Mouse (Mus musculus): ENCODE data around the gene Tspyl4.
A peak's percentile ranks its signal among the peaks of the same experiment; 100 is the strongest.
"Not testable (repeated sequence)": the region's sequence is repeated elsewhere in the genome, so short reads cannot be mapped to it uniquely, and the experiment has no call there.

Gene Tspyl4

GRCm38 (mm10) chr10:34297299-34297979, at the start of gene Tspyl4:
Gene Tspyl4, plus strand, starts transcription at chr10:34297442.
- peak; percentile 94 to 95 for DNase-seq

GRCm38 (mm10) chr10:34247757-34248156, 49.5 kb upstream of the Tspyl4 start:
- no peak for DNase-seq

- DNase-seq, result no peak
Measured at GRCm38 (mm10) chr10:34249594-34249993, 47.6 kb upstream of the Tspyl4 start.

GRCm38 (mm10) chr10:34252833-34253232, 44.4 kb upstream of the Tspyl4 start:
- not testable (repeated sequence) for DNase-seq

GRCm38 (mm10) chr10:34265106-34265505, 32.1 kb upstream of the Tspyl4 start:
- no peak for DNase-seq

GRCm38 (mm10) chr10:34267312-34268070, 29.8 kb upstream of the Tspyl4 start:
- DNase-seq, result no peak

- no peak for DNase-seq
Measured at GRCm38 (mm10) chr10:34271681-34272080, 25.6 kb upstream of the Tspyl4 start.

- peak in 1 of 2 experiments; percentile 44 for DNase-seq
Measured at GRCm38 (mm10) chr10:34280591-34281175, 16.6 kb upstream of the Tspyl4 start.

- DNase-seq, result no peak
Measured at GRCm38 (mm10) chr10:34281211-34281961, 15.9 kb upstream of the Tspyl4 start.

- peak; percentile 98 to 99 for DNase-seq
Measured at GRCm38 (mm10) chr10:34281962-34282388, 15.3 kb upstream of the Tspyl4 start, which contains the start of gene Tspyl1. Gene Tspyl1, plus strand, starts transcription at chr10:34282190.

- peak; percentile 56 to 62 for DNase-seq
Measured at GRCm38 (mm10) chr10:34282420-34283238, 14.6 kb upstream of the Tspyl4 start.

- DNase-seq, result no peak
Measured at GRCm38 (mm10) chr10:34296911-34297298, 337 bp upstream of the Tspyl4 start.

GRCm38 (mm10) chr10:34297980-34298753, 925 bp downstream of the Tspyl4 start:
- DNase-seq, result no peak

GRCm38 (mm10) chr10:34300368-34300767, 3.1 kb downstream of the Tspyl4 start:
- no peak for DNase-seq

- no peak for DNase-seq
Measured at GRCm38 (mm10) chr10:34307070-34307469, 9.8 kb downstream of the Tspyl4 start.

GRCm38 (mm10) chr10:34309915-34310685, 12.9 kb downstream of the Tspyl4 start:
- DNase-seq, result peak; percentile 34 to 47

- no peak for DNase-seq
Measured at GRCm38 (mm10) chr10:34312536-34312935, 15.3 kb downstream of the Tspyl4 start.

- DNase-seq, result no peak
Measured at GRCm38 (mm10) chr10:34316571-34317216, 19.5 kb downstream of the Tspyl4 start.

GRCm38 (mm10) chr10:34317217-34317606, 20.0 kb downstream of the Tspyl4 start:
- DNase-seq, result no peak

- peak in 1 of 2 experiments; percentile 38 for DNase-seq
Measured at GRCm38 (mm10) chr10:34320809-34321208, 23.6 kb downstream of the Tspyl4 start.
